Mouse (Mus musculus) stomach, postnatal 0 days (tissue): ENCODE measurements at regions not wholly inside any gene's neighbourhood (a gene's known extent, or its start where the extent isn't known, plus 50 kb on each side); places are given as distances from the start of the nearest gene placed in this dataset.

Experiments
- CTCF ChIP-seq: IDR thresholded peaks from 2 replicates; pipeline ENCODE4 v1.5.1; 2016; ENCODE audit warnings: antibody characterized with exemption, low read depth, mild to moderate bottlenecking, moderate library complexity
- EP300 ChIP-seq: optimal IDR thresholded peaks from 2 replicates; pipeline ENCODE3; 2016; ENCODE audit warnings: antibody characterized with exemption

DNA sequence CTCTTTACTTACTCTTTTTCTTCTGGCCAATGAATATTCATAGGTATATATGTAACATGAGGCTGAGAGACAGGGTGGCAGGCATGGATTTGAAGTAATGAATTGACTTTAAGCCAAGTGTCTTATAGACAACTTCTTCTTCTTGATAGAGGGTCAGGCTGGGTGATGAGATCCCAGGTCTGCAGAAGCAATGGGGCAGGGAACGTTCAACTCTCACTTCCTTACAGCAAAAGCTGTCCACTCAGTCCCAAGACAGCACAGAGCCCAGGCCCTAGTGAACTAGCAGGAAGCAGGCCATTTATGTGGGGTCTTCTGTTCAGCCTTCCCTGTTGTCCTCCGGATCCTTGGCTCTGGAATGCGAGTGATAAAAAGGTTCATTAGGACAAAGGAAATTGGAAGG, 52.6 kb upstream of the Lclat1 start:
- TF ChIP-seq EP300 = no peak
- TF ChIP-seq CTCF = no peak
